Mouse (Mus musculus) E14TG2a.4 (cell line): ENCODE results near the gene Comtd1.

ENCODE experiments used
- CTCF ChIP-seq: conservative IDR thresholded peaks from 2 replicates; pipeline ENCODE4 v1.5.1; 2014; ENCODE audit warnings: low read length
- POU5F1 ChIP-seq: IDR thresholded peaks from 2 replicates; pipeline ENCODE4 v1.6.1; 2014; ENCODE audit warnings: low read length, borderline replicate concordance

GRCm38 (mm10) chr14:21825786-21826491 lies 22.8 kb downstream of the Comtd1 start:
- TF ChIP-seq CTCF (no peak), POU5F1 (no peak)
